Mouse (Mus musculus) lung, postnatal 0 days (tissue): Measurements from ENCODE around the gene Ccser1.

Experiments
- CTCF ChIP-seq: IDR thresholded peaks from 2 replicates; pipeline ENCODE4 v1.5.1; 2016; ENCODE audit warnings: antibody characterized with exemption, mild to moderate bottlenecking
- EP300 ChIP-seq: IDR thresholded peaks from 2 replicates; pipeline ENCODE4 v1.6.1; 2016; ENCODE audit warnings: antibody characterized with exemption, mild to moderate bottlenecking, control low read depth

GRCm38 (mm10) chr6:62132531-62132930 is 952.4 kb downstream of the Ccser1 start:
- TF ChIP-seq CTCF (no peak), EP300 (no peak)
